Mouse (Mus musculus) heart, postnatal 14 days (tissue): Measurements from ENCODE around the gene Sbno1. TPM values are rescaled to one million over a fixed set of nuclear protein-coding genes. Genes with fewer than 3 reads are reported as not detected.
"Not testable (repeated sequence)": the region's sequence is repeated elsewhere in the genome, so short reads cannot be mapped to it uniquely, and the experiment has no call there.

Experiments
- DNase-seq, 2 experiments: peaks; one replicate each; pipeline ENCODE4 v3.0.0; 2021 to 2022
- intact Hi-C: fragments of 180-260 bp; cut with DNase I; formaldehyde crosslinking; loops from one replicate; pipeline ENCODE4 v1.15.1; 2025
- microRNA-seq, 2 experiments: library from miRNA; unstranded; fragments of <30 nt; microRNA quantifications; one replicate each; pipeline ENCODE4 v1.2.0; 2021 to 2022
- total RNA-seq, 2 experiments: library from RNA; stranded (reverse); gene quantifications; 2 replicates each; pipeline ENCODE4 v1.2.3; 2021

The Sbno1 gene
- total RNA-seq, 2 experiments from 2014 or later: 66.7 to 70.9 TPM

DNA sequence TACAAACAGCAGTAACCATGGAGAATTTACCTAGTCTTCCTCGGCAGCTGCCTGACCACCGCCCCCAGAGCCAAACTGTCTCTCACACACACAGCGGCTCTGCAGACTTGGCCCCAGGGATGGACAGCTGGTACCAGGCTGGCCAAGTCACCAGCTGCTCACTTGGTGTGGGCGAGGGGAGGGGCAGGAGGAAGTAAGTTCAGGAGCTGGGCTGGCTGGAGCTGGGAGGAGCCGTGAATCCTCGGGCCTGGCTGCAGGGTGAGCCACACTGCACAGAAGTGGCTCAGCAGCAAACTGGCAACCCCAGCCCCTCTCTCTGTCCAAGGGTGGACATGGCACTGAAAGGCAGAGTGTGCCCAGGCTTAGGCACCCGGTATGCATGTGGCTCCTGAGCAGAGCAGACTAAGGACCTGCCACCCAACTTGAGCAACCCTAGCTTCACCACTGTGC is 74.7 kb downstream of the Sbno1 start:
- intact Hi-C loops: no loop called here
- DNase-seq: peak; percentile 59 to 66

DNA sequence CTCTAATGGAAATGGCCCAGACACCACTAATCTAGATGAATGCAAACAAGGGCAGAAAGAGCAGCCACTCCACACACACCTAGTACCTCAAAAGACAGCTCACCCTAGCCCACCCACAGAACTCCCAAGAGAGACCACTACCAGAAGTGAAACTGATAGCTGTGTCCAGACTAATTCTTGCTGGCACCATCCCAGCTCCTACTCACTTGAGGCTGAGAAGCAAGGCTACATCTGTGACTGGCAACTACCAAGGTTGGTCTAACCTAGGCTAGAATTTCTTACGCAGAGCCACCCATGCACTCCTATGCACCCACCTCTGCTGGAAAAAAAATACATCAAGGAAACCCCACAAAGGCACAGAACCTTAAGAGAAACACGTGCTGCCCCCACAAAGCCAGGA is 75.5 kb downstream of the Sbno1 start:
- DNase-seq: no peak
- intact Hi-C loops: no loop called here

DNA sequence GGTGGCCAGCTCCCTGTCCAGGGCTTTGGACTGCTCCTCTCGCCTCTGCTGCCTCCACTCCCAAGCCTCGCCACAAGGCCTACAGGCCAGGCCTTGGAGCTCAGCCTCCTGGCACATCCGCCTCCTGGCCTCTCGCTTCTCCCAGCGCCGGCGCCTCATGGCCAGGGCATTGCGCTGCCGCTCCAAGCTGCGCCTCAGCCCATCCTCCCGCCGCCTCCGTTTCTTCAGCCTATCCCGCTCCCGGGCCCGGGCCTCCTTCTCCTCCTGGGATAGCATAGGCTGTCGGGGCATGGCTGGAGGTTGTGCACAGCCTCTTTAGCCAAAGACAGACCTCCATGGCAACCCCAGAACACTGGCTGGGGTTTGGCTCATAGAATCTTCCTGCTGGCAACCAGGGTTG is 76.6 kb downstream of the Sbno1 start:
- DNase-seq: peak in 1 of 2 experiments; percentile 29

DNA sequence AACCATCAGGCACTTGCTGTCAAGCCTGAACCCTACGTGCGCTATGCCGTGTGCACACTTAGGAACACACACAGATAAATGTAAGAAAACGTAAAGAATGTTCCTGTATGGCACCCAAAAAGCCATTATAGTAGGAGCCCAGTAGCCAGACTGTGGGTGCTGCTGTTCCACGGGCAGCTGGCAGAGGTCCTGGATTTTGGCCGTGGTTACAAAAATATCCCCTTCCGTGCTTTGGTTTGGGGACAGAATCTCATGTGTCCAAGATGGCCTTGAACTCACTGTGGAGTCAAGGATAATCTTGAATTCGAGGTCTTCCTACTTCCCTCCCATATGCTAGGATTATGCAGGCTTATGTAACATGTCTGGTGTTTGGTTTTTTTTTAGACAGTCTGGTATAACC is 82.9 kb downstream of the Sbno1 start:
- no peak for DNase-seq
- intact Hi-C loops: no loop called here

More for the DNA sequence above, 76.6 kb downstream of the Sbno1 start:
- intact Hi-C loops: no loop called here

DNA sequence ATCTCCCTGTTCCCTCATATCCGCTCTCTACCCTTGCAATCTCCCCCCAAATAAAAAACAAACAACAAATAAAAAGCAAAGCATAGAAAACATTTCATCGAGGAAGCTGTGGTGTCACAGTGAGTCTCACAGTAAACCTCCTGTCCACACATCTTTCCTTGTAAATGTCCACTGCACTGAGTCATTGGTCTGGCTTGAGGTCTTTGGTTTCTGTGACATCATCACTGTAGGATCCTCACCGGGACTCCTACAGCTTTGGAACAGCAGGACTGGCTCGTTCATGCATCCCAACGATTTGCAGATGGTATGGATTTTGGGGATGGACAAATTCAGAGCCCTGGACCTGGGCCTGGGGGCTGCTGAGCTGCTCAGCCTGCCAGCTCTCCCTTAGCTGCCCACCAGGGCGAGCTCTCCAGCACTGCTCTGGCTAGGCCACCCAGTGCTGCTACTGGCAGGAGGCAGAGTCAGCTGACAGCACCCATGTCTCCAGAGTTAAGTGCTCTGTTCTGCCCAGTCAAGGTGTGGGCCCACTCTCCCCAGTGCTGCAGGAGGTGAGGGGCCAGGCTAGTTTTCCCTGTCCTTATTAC is 84.0 kb downstream of the Sbno1 start:
- intact Hi-C loops: not testable (repeated sequence)
- peak in 1 of 2 experiments; percentile 27 for DNase-seq

DNA sequence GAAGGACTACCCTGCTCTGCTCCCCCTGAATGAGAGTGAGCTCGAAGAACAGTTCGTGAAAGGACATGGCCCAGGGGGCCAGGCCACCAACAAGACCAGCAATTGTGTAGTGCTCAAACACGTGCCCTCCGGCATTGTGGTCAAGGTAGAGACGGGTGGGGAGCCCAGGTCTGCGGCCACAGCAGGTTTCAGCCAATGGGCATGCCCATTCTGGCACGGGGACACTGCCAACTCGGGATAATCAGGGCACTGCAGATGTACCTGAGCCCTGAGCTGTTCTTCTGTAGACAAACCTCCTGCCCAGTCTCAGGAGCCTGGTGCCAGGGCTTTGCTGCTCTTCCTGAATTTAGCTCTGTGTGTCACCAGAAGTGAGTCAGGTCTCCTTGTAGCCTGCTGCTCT is 87.0 kb downstream of the Sbno1 start:
- intact Hi-C loops: no loop called here
- DNase-seq: no peak

DNA sequence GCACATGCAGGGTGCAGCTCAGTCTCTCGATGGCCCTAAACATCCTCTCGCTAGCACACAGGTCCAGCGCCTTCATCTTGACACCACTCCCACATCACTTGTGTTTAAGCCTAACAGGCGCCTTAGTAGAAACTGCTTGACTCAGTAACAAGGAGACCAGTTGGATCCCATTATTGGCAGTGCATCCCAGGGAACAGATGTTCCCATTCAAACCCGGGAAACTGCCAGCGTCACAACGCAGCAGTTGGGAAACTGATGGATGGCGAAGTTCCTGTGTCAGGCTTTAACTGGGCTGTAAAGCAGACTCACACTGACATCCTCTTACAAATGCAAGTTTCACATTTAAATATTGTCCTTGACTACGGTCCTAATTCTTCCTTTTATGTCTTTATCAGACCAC is 87.9 kb downstream of the Sbno1 start:
- DNase-seq: peak; percentile 35 to 38
- intact Hi-C loops: no loop called here

DNA sequence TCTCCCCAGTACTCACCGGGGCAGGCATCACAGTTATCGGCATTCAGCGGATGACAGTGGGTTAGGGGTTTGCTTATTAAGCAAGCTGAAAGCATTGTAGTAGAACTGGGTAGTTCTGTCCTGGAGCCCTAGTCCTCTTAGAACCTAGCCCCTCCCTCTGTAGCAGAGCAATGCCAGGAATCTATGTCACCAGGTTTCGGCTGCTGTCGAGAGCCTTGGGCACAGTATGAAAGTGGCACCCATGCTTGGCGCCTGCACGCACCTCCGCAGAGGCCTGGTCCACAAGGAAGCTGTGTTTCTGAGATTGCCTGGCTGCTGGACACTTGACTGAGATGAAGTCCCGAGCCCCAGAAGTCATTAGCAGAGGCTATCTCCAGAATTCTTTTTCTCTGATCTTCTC is 88.7 kb downstream of the Sbno1 start:
- no peak for DNase-seq
- intact Hi-C loops: no loop called here

DNA sequence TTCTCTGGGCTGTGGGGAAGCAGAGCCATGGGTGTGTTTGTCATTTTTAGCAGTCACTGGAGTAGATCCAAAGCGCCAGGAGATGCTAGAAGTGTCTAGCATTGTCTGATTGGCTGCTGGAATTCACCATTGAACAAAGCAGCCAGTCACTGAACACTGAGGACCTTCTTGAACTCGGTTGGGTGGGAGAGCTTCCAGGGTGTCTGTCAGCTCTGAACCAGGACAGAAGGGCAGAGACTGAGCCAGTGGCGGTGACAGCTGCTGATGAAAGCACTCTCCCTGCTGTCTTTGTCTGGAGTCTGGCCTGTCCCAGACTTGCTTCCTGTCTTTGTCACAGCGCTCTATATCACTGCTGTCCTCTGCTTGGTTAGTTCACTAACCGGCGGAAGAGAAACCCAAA is 91.4 kb downstream of the Sbno1 start:
- intact Hi-C loops: no loop called here
- DNase-seq: peak; percentile 63 to 76

DNA sequence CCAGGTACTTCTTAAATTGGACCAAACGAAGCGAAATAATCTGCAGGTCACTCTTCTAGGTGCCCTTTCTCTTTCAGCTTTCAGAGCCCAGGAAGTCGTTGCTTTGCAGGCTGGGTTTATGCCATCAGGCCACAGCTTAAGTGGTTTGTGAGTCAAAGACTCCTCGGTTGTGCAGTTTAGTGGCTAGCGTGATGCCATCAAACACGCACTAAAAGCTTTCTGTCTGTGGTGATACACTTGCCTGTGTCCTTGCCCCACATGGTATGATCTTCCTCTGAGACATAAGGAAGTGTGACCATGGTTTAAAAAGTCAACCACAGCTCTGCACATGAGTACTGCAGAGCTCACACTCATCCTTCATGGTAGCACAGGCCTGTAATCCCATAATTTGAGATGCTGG is 95.7 kb downstream of the Sbno1 start:
- intact Hi-C loops: no loop called here

DNA sequence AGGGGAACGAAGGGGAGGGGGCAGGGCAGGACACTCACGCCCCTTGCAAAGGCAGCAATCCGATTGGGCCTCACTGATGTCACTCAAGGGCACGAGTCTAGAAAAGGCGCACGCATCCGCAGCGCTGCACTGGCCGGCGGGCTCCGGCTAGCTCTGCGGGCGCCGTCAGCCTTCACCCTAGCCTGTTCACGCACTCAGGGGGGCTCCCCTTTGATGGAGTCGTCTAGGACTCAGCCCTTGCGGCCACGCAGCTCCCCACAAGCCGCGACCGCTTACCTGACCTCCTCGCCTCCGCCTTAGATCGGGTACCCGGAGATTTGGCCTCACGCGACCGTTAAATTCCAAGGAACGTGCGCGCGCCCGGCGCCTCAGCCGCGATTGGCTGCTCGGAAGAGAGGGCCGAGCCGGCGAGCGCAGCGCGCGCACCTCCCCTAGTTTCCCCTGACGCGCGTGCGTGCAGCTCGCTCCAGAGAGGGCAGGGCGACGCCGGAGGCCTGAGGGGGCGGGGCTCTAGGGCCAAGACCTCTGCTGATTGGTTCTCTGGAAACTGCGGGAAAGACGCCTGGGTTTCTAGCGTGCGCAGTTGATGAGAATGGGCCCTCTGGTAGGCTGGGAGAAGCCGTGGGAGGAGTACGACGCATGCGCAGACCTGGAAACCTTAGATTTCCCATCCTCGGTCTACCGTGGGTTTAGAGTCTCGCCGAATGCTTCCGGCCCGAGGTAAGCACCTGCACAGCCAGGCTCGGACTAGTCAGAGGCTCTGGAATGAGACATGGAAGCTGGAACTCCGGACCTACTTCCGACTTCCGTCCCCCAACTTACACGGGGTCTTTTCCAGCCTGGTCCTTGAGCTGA is 98.1 kb downstream of the Sbno1 start, which contains the start of the genes Mphosph9 and 2810006K23Rik:
Mphosph9 (minus strand) TSS at position 463 of the 855 bp plus-strand sequence.
2810006K23Rik (plus strand) TSS at position 580 of the 855 bp plus-strand sequence.
- DNase-seq: peak; percentile 99
- intact Hi-C loops: loop anchor here (2.0 kb wide), 1 partner anchor 25 kb away; no protein-coding TSS in a partner anchor

More for the DNA sequence above, 95.7 kb downstream of the Sbno1 start:
- DNase-seq: no peak

DNA sequence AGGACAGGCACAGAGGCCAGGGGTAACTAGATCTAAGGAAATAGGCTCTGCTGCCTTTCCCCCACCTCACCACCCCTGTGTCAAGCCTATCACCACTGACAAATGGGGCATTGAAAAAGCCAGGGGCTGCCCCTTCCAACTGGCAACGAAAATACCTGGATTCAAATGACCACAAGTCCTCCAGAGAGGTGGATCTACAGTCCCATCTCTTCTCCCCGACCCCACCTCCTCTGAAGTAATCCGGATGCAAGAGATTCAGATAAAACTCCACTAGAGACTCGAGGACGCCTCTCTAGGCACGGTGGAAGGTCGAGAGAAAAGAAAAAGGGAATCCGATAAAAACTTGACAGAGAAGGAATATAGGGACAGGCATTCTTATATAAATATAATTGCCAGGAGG is 99.0 kb downstream of the Sbno1 start:
- DNase-seq: no peak
- intact Hi-C loops: no loop called here

Small RNA genes lying within 50 kb of the gene (microRNA-seq; reads per million reads assigned to microRNA genes)
- gene Gm27486: 0.72 to 1.6 reads per million in 2 experiments

Other genes starting within 250 kb of the Sbno1 start
- gene Pitpnm2, start 176.2 kb downstream of the Sbno1 start, total RNA-seq: 10 to 100 TPM; 47.9 to 52.4 TPM
- 1 to 10 TPM; 6.0 to 6.8 TPM for gene Mphosph9, start 98.0 kb downstream of the Sbno1 start, total RNA-seq
- gene 2810006K23Rik, start 97.9 kb downstream of the Sbno1 start, total RNA-seq: 10 to 100 TPM; 11.7 to 11.9 TPM
- 100 to 1,000 TPM; 142 to 166 TPM for gene Cdk2ap1, start 62.9 kb downstream of the Sbno1 start, total RNA-seq
- 100 to 1,000 TPM; 161 to 185 TPM for gene Kmt5a, start 13.9 kb upstream of the Sbno1 start, total RNA-seq
- 1 to 10 TPM; 8.8 to 9.5 TPM for gene Rilpl2, start 52.4 kb upstream of the Sbno1 start, total RNA-seq
- 10 to 100 TPM in 1 of 2 experiments, 1 to 10 TPM in 1; 9.6 to 13.1 TPM for gene Snrnp35, start 57.1 kb upstream of the Sbno1 start, total RNA-seq
- 100 to 1,000 TPM; 167 to 179 TPM for gene Rilpl1, start 105.4 kb upstream of the Sbno1 start, total RNA-seq
- 100 to 1,000 TPM; 170 to 175 TPM for gene Tmed2, start 114.7 kb upstream of the Sbno1 start, total RNA-seq
- 1 to 10 TPM; 5.4 to 6.7 TPM for gene Ddx55, start 126.9 kb upstream of the Sbno1 start, total RNA-seq
- gene Eif2b1, start 153.1 kb upstream of the Sbno1 start, total RNA-seq: 10 to 100 TPM; 33.7 to 37.2 TPM
- gene Gtf2h3, start 153.1 kb upstream of the Sbno1 start, total RNA-seq: 10 to 100 TPM; 20.2 to 22.1 TPM
- gene Atp6v0a2, start 202.6 kb upstream of the Sbno1 start, total RNA-seq: 10 to 100 TPM; 41.9 to 45.9 TPM